Mouse (Mus musculus): Measurements from ENCODE around the gene Ahcyl1.
"Not testable (repeated sequence)": the region's sequence is repeated elsewhere in the genome, so short reads cannot be mapped to it uniquely, and the experiment has no call there.

Gene Ahcyl1

DNA sequence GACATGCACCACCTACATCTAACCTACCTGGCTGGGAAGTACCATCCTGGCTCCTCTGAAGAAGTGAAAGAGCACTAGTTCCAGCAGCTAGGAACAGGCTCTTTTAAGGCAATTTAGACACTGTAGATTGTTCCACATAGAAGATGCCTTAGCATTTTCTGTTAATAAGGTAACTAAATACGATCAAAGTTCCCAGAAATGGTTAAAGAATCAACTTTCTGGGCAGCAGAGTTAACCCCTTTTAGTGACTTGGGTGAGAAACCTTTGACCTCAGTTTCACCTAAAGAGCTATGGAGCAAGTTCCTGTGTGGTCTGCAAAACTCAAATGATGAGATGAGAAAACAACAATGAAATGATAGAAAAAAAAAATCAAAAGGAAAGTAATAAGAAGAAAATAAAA, 31.7 kb downstream of the Ahcyl1 start:
- in situ Hi-C loops (cut with MboI; ENCODE audit: unreplicated experiment in 2 of 2) = no loop called here

- in situ Hi-C loops (cut with MboI; ENCODE audit: unreplicated experiment in 2 of 2) = loop anchor here in 1 of 2 experiments (5.0 kb wide), 1 partner anchor 203 kb away; no protein-coding TSS in a partner anchor
Measured at GRCm38 (mm10) chr3:107659000-107659399, 37.4 kb downstream of the Ahcyl1 start.

- in situ Hi-C loops (cut with MboI; ENCODE audit: unreplicated experiment in 2 of 2) = loop anchor here in 1 of 2 experiments (5.0 kb wide), 1 partner anchor 205 kb away; no protein-coding TSS in a partner anchor
Measured at GRCm38 (mm10) chr3:107656888-107657287, 39.5 kb downstream of the Ahcyl1 start.

DNA sequence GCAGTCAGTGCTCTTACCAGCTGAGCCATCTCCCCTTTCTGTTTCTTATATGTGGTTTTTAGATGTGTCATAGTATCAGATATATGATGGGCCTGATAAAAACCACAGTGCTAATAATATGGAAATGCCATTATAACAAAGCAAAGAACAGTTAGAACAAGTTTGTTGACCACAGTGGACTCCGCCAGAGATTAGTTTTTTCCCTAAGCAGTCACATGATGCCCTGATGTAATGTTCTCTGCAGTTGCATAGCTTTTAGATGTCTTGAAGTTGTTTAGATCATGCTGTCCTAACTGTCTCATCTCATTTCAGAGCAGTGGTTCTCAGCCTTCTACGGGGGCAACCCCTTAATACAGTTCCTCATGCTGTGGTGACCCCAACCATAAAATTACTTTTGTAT, 40.2 kb downstream of the Ahcyl1 start:
- in situ Hi-C loops (cut with MboI; ENCODE audit: unreplicated experiment in 2 of 2) = loop anchor here in 1 of 2 experiments (5.0 kb wide), 1 partner anchor 206 kb away; no protein-coding TSS in a partner anchor

- in situ Hi-C loops (cut with MboI; ENCODE audit: unreplicated experiment in 2 of 2) = loop anchor here in 1 of 2 experiments (5.0 kb wide), 1 partner anchor 207 kb away; no protein-coding TSS in a partner anchor
Measured at GRCm38 (mm10) chr3:107655491-107655890, 40.9 kb downstream of the Ahcyl1 start.

GRCm38 (mm10) chr3:107654861-107655260, 41.5 kb downstream of the Ahcyl1 start:
- in situ Hi-C loops (cut with MboI; ENCODE audit: unreplicated experiment in 2 of 2) = loop anchor here in 1 of 2 experiments (5.0 kb wide), 1 partner anchor 207 kb away; no protein-coding TSS in a partner anchor

DNA sequence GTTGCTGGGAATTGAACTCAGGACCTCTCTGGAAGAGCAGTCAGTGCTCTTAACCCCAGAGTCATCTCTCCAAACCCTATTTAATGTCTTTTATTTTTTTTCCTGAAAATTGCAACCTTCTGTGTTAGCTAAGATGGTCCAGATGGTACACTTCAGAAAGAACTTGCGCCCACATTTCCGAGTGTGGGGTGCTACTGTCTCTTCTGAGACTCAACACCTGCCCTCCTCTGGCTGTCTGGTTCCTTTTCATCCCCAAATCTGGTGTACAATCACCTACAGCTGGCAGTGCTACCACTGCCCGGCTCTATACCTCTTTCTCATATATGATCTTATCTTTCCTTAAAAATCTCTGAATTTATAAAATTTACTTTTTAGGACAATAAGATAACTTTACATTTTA, 43.4 kb downstream of the Ahcyl1 start:
- in situ Hi-C loops (cut with MboI; ENCODE audit: unreplicated experiment in 2 of 2) = no loop called here

- in situ Hi-C loops (cut with MboI; ENCODE audit: unreplicated experiment in 2 of 2) = not testable (repeated sequence)
Measured at GRCm38 (mm10) chr3:107650276-107650675, 46.1 kb downstream of the Ahcyl1 start.

GRCm38 (mm10) chr3:107646947-107647346, 49.4 kb downstream of the Ahcyl1 start:
- in situ Hi-C loops (cut with MboI; ENCODE audit: unreplicated experiment in 2 of 2) = no loop called here

- in situ Hi-C loops (cut with MboI; ENCODE audit: unreplicated experiment in 2 of 2) = no loop called here
Measured at GRCm38 (mm10) chr3:107637606-107638172, 58.7 kb downstream of the Ahcyl1 start.

DNA sequence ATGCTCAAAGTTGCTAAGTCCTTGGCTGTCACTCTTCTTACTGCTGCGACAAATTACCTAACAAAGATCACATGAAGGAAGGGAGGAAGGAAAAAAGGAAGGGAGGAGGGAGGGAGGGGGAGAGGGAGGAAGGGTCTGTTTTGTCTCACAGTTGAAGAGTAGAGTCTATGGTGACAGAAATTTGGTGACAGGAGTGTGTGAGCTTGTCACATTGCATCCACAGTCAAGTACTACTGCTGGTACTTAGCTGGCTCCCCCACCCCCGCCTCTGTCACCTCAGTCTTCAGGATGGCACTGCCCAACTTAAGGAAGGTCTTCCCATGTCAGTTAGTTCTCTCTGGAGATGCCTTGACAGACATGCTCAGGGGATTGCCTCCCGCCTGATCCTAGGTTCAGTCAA, 60.1 kb downstream of the Ahcyl1 start:
- in situ Hi-C loops (cut with MboI; ENCODE audit: unreplicated experiment in 2 of 2) = no loop called here

GRCm38 (mm10) chr3:107635836-107636235, 60.5 kb downstream of the Ahcyl1 start:
- in situ Hi-C loops (cut with MboI; ENCODE audit: unreplicated experiment in 2 of 2) = no loop called here

- in situ Hi-C loops (cut with MboI; ENCODE audit: unreplicated experiment in 2 of 2) = no loop called here
Measured at GRCm38 (mm10) chr3:107633906-107634305, 62.5 kb downstream of the Ahcyl1 start.

- in situ Hi-C loops (cut with MboI; ENCODE audit: unreplicated experiment in 2 of 2) = no loop called here
Measured at GRCm38 (mm10) chr3:107632786-107633185, 63.6 kb downstream of the Ahcyl1 start.

GRCm38 (mm10) chr3:107631523-107631958, 64.8 kb downstream of the Ahcyl1 start, which contains the start of gene Strip1:
Gene Strip1, minus strand, starts transcription at chr3:107631694.
- in situ Hi-C loops (cut with MboI; ENCODE audit: unreplicated experiment in 2 of 2) = no loop called here

- in situ Hi-C loops (cut with MboI; ENCODE audit: unreplicated experiment in 2 of 2) = no loop called here
Measured at GRCm38 (mm10) chr3:107630682-107631522, 65.5 kb downstream of the Ahcyl1 start, which contains the start of gene Gm10961. Gene Gm10961, plus strand, starts transcription at chr3:107631322.

DNA sequence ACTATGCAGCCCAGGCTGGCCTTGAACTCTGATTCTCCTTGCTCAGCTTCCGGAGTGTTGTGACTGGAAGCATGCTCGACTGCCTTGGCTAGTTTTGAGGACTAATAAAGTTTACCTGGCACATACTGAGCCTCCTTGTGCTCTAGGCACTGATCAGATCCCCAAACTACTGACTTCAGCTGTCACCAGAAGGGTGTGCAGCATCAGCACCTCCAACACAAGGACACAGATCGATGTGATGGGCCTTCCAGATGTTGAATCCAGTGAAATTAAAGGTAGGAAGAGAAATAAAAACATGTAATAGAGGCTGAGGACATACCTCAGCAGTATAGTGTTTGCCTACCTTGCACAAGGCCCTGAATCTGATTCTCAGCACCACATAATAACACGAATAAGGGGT, 66.9 kb downstream of the Ahcyl1 start:
- in situ Hi-C loops (cut with MboI; ENCODE audit: unreplicated experiment in 2 of 2) = loop anchor here in 1 of 2 experiments (5.0 kb wide), 1 partner anchor 53 kb away; no protein-coding TSS in a partner anchor

- in situ Hi-C loops (cut with MboI; ENCODE audit: unreplicated experiment in 2 of 2) = loop anchor here in 1 of 2 experiments (5.0 kb wide), 1 partner anchor 54 kb away; no protein-coding TSS in a partner anchor
Measured at GRCm38 (mm10) chr3:107628551-107628950, 67.8 kb downstream of the Ahcyl1 start.

GRCm38 (mm10) chr3:107627641-107628040, 68.7 kb downstream of the Ahcyl1 start:
- in situ Hi-C loops (cut with MboI; ENCODE audit: unreplicated experiment in 2 of 2) = loop anchor here in 1 of 2 experiments (5.0 kb wide), 1 partner anchor 55 kb away; no protein-coding TSS in a partner anchor

GRCm38 (mm10) chr3:107626751-107627150, 69.6 kb downstream of the Ahcyl1 start:
- in situ Hi-C loops (cut with MboI; ENCODE audit: unreplicated experiment in 2 of 2) = loop anchor here in 1 of 2 experiments (5.0 kb wide), 1 partner anchor 56 kb away; no protein-coding TSS in a partner anchor

- in situ Hi-C loops (cut with MboI; ENCODE audit: unreplicated experiment in 2 of 2) = loop anchor here in 1 of 2 experiments (5.0 kb wide), 1 partner anchor 57 kb away; no protein-coding TSS in a partner anchor
Measured at GRCm38 (mm10) chr3:107625536-107625935, 70.8 kb downstream of the Ahcyl1 start.
